Mouse (Mus musculus): ENCODE results near the gene Tob2.

DNA sequence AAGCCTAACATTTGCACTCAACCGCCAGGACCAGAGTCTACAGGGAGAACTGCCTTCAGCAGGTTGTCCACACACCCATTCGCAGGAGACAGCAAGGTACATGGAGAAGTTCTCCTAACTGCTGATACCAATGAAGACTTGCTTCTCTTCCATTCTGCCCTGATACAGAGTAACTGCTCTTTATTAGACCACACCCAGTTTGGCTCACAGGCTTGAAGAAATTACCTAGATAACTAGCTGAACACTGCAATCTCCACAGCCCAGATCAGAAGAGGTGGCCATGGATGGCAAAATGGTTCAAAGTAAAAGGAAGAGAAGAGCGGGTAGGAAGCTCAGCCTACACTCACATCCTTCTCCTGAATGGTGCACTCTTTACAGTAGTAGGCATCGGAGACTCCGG is 11.4 kb upstream of the Tob2 start:
- TF ChIP-seq CTCF (IDR thresholded peaks at IDR 0.05; ENCODE audit: low read depth), result no peak
- TF ChIP-seq EP300 (IDR thresholded peaks at IDR 0.05; ENCODE audit: low read depth), result no peak

All from liver, postnatal 0 days (tissue).